Mouse (Mus musculus): ENCODE results near the gene Rdh13. TPM values are rescaled to one million over a fixed set of nuclear protein-coding genes. Genes with fewer than 3 reads are reported as not detected.
"Not testable (repeated sequence)": the region's sequence is repeated elsewhere in the genome, so short reads cannot be mapped to it uniquely, and the experiment has no call there.

Gene Rdh13
- polyA plus RNA-seq, 1 experiment, result 21.0 TPM

DNA sequence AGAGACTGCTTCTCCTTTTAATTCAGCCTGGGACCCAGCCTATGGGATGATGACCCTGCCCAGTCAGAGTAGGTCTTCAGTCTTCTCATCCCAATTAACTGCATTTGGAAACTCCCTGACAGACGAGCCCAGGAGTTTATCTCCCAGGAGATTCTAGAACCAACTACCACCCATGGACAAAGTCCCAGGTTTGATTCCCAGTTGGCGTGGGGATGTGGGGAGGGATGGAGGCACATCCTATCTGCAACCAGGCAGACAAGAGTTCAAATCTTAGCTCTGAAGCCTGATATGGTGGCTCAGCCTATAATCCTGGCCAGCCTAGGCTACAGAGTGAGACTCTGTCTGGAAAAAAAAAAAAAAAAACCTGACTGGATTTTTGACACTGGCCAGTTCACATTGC is 7.7 kb downstream of the Rdh13 start:
- TF ChIP-seq CTCF (conservative IDR thresholded peaks at IDR 0.05; ENCODE audit: insufficient read depth, insufficient read length, low read depth, low read length), result no peak
- TF ChIP-seq POLR2A (IDR thresholded peaks at IDR 0.05; ENCODE audit: low read depth, low read length), result no peak
- Histone ChIP-seq H3K27ac (ENCODE audit: insufficient read depth, low read depth, low read length) (no peak overlapping the region), H3K4me3 (ENCODE audit: insufficient read depth, low read depth, low read length) (no peak overlapping the region), H3K4me1 (ENCODE audit: control insufficient read depth, insufficient read depth, low read length) (no peaks in the 10 kb centered on the region), H3K36me3 (ENCODE audit: control insufficient read depth, insufficient read depth, low read length) (peaks cover 4% of the 10 kb centered on the region), H3K27me3 (replicated peaks; ENCODE audit: control insufficient read depth, insufficient read depth, low read length) (no peaks in the 10 kb centered on the region)
- WGBS, result 93% methylated on average over 2 of the region's 2 CpGs
- DNase-seq, result no peak

- no peaks in the 10 kb centered on the region for H3K4me1 ChIP-seq (ENCODE audit: control insufficient read depth, insufficient read depth, low read length)
- WGBS, result 74% methylated on average over 8 of the region's 8 CpGs
- H3K27ac ChIP-seq (ENCODE audit: insufficient read depth, low read depth, low read length), result no peak overlapping the region
- no peaks in the 10 kb centered on the region for H3K27me3 ChIP-seq (replicated peaks; ENCODE audit: control insufficient read depth, insufficient read depth, low read length)
- TF ChIP-seq POLR2A (IDR thresholded peaks at IDR 0.05; ENCODE audit: low read depth, low read length) (no peak), CTCF (conservative IDR thresholded peaks at IDR 0.05; ENCODE audit: insufficient read depth, insufficient read length, low read depth, low read length) (no peak)
- DNase-seq, result no peak
- no peaks in the 10 kb centered on the region; the same call in 1 of the 2 replicates for H3K36me3 ChIP-seq (ENCODE audit: control insufficient read depth, insufficient read depth, low read length)
- no peak overlapping the region for H3K4me3 ChIP-seq (ENCODE audit: insufficient read depth, low read depth, low read length)
Measured at GRCm38 (mm10) chr7:4432026-4432425, 13.4 kb downstream of the Rdh13 start.

DNA sequence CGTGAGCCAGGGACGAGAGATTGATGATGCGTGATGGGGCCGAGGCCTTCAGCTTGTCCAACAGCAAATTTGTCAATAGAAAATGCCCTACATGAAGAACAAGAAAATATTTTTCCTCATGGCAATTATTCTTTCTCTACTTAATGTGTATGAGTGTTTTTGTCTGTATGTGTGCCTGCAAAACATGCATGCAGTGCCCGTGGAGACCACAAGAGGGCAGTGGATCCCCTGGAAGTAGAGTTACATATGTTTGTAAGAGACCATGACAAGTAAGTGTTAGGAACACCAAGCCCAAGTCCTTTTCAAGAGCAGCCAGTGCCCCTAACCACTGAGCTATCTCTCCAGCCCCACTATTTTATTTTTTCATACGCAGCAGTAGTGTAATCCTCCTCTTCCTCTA is 13.9 kb downstream of the Rdh13 start:
- H3K36me3 ChIP-seq (ENCODE audit: control insufficient read depth, insufficient read depth, low read length), result no peaks in the 10 kb centered on the region; the same call in 1 of the 2 replicates
- 82% methylated on average over 6 of the region's 6 CpGs for WGBS

GRCm38 (mm10) chr7:4430246-4430844 is 15.1 kb downstream of the Rdh13 start:
- H3K36me3 ChIP-seq (ENCODE audit: control insufficient read depth, insufficient read depth, low read length), result peaks cover 2% of the 10 kb centered on the region; the same call in 1 of the 2 replicates
- H3K4me1 ChIP-seq (ENCODE audit: control insufficient read depth, insufficient read depth, low read length), result no peaks in the 10 kb centered on the region
- DNase-seq, result no peak
- WGBS, result 96% methylated on average over 9 of the region's 9 CpGs
- H3K27ac ChIP-seq (ENCODE audit: insufficient read depth, low read depth, low read length), result no peak overlapping the region
- H3K27me3 ChIP-seq (replicated peaks; ENCODE audit: control insufficient read depth, insufficient read depth, low read length), result no peaks in the 10 kb centered on the region
- H3K4me3 ChIP-seq (ENCODE audit: insufficient read depth, low read depth, low read length), result no peak overlapping the region
- TF ChIP-seq CTCF (conservative IDR thresholded peaks at IDR 0.05; ENCODE audit: insufficient read depth, insufficient read length, low read depth, low read length) (no peak), POLR2A (IDR thresholded peaks at IDR 0.05; ENCODE audit: low read depth, low read length) (no peak)

More for the DNA sequence above, 13.9 kb downstream of the Rdh13 start:
- no peak overlapping the region for H3K4me3 ChIP-seq (ENCODE audit: insufficient read depth, low read depth, low read length)
- H3K4me1 ChIP-seq (ENCODE audit: control insufficient read depth, insufficient read depth, low read length), result no peaks in the 10 kb centered on the region
- no peaks in the 10 kb centered on the region for H3K27me3 ChIP-seq (replicated peaks; ENCODE audit: control insufficient read depth, insufficient read depth, low read length)
- no peak overlapping the region for H3K27ac ChIP-seq (ENCODE audit: insufficient read depth, low read depth, low read length)
- peak; percentile 78 for DNase-seq
- TF ChIP-seq POLR2A (IDR thresholded peaks at IDR 0.05; ENCODE audit: low read depth, low read length) (no peak), CTCF (conservative IDR thresholded peaks at IDR 0.05; ENCODE audit: insufficient read depth, insufficient read length, low read depth, low read length) (peak; percentile 88)

GRCm38 (mm10) chr7:4427161-4427912 is 18.1 kb downstream of the Rdh13 start:
- peaks cover 2% of the 10 kb centered on the region; the same call in 1 of the 2 replicates for H3K36me3 ChIP-seq (ENCODE audit: control insufficient read depth, insufficient read depth, low read length)

DNA sequence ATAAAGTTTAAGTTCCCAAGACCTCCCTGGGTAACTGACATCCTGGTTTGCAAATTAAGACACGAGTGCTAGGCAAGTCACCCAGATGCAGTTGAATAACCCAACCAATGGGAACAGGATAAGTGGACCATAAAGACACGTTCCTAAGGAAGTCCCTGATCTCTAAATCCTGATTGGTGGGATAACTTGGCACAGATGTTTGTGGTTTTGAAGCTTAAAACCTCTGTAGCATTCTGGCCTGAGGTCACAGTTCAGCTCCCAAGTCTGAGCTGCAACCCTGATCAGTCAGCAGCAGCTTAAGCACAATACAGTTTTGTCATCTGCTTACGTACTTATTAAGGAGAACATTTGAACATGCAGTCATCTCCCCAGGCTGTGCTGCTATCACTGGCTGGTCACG is 25.2 kb downstream of the Rdh13 start:
- 46% methylated on average over 4 of the region's 4 CpGs for WGBS
- no peak for DNase-seq
- H3K36me3 ChIP-seq (ENCODE audit: control insufficient read depth, insufficient read depth, low read length), result no peaks in the 10 kb centered on the region; the same call in 1 of the 2 replicates

More at GRCm38 (mm10) chr7:4427161-4427912, 18.1 kb downstream of the Rdh13 start:
- no peak overlapping the region for H3K4me3 ChIP-seq (ENCODE audit: insufficient read depth, low read depth, low read length)
- H3K4me1 ChIP-seq (ENCODE audit: control insufficient read depth, insufficient read depth, low read length), result no peaks in the 10 kb centered on the region
- no peak overlapping the region for H3K27ac ChIP-seq (ENCODE audit: insufficient read depth, low read depth, low read length)
- no peaks in the 10 kb centered on the region for H3K27me3 ChIP-seq (replicated peaks; ENCODE audit: control insufficient read depth, insufficient read depth, low read length)
- TF ChIP-seq CTCF (conservative IDR thresholded peaks at IDR 0.05; ENCODE audit: insufficient read depth, insufficient read length, low read depth, low read length) (peak; percentile 100; the same call in 1 of the 2 replicates), POLR2A (IDR thresholded peaks at IDR 0.05; ENCODE audit: low read depth, low read length) (no peak)
- 63% methylated on average over 7 of the region's 7 CpGs for WGBS
- DNase-seq, result peak; percentile 95

GRCm38 (mm10) chr7:4419681-4420080 is 25.8 kb downstream of the Rdh13 start:
- H3K4me3 ChIP-seq (ENCODE audit: insufficient read depth, low read depth, low read length), result no peak overlapping the region
- H3K36me3 ChIP-seq (ENCODE audit: control insufficient read depth, insufficient read depth, low read length), result no peaks in the 10 kb centered on the region
- TF ChIP-seq CTCF (conservative IDR thresholded peaks at IDR 0.05; ENCODE audit: insufficient read depth, insufficient read length, low read depth, low read length), result no peak
- no peak for TF ChIP-seq POLR2A (IDR thresholded peaks at IDR 0.05; ENCODE audit: low read depth, low read length)
- H3K4me1 ChIP-seq (ENCODE audit: control insufficient read depth, insufficient read depth, low read length), result no peaks in the 10 kb centered on the region
- no peak overlapping the region for H3K27ac ChIP-seq (ENCODE audit: insufficient read depth, low read depth, low read length)
- H3K27me3 ChIP-seq (replicated peaks; ENCODE audit: control insufficient read depth, insufficient read depth, low read length), result no peaks in the 10 kb centered on the region
- WGBS, result 81% methylated on average over 6 of the region's 6 CpGs
- DNase-seq, result no peak

More for the DNA sequence above, 25.2 kb downstream of the Rdh13 start:
- Histone ChIP-seq H3K4me3 (ENCODE audit: insufficient read depth, low read depth, low read length) (no peak overlapping the region), H3K27ac (ENCODE audit: insufficient read depth, low read depth, low read length) (no peak overlapping the region), H3K27me3 (replicated peaks; ENCODE audit: control insufficient read depth, insufficient read depth, low read length) (no peaks in the 10 kb centered on the region), H3K4me1 (ENCODE audit: control insufficient read depth, insufficient read depth, low read length) (no peaks in the 10 kb centered on the region)
- TF ChIP-seq POLR2A (IDR thresholded peaks at IDR 0.05; ENCODE audit: low read depth, low read length) (no peak), CTCF (conservative IDR thresholded peaks at IDR 0.05; ENCODE audit: insufficient read depth, insufficient read length, low read depth, low read length) (no peak)

- not testable (repeated sequence) for DNase-seq; H3K27ac ChIP-seq (ENCODE audit: insufficient read depth, low read depth, low read length); H3K4me1 ChIP-seq (ENCODE audit: control insufficient read depth, insufficient read depth, low read length); H3K36me3 ChIP-seq (ENCODE audit: control insufficient read depth, insufficient read depth, low read length); H3K27me3 ChIP-seq (replicated peaks; ENCODE audit: control insufficient read depth, insufficient read depth, low read length); H3K4me3 ChIP-seq (ENCODE audit: insufficient read depth, low read depth, low read length)
- WGBS, result 96% methylated on average over 15 of the region's 15 CpGs
Measured at GRCm38 (mm10) chr7:4412406-4412805, 33.0 kb downstream of the Rdh13 start.

Measured in kidney, adult 2 months (tissue).